Mouse (Mus musculus) embryo, embryonic 11 days (tissue): ENCODE data around the gene Rbfox3.

Source experiments
- DNase-seq: peaks from one replicate; pipeline ENCODE4 v3.0.0-alpha.2; 2015

The Rbfox3 gene

DNA sequence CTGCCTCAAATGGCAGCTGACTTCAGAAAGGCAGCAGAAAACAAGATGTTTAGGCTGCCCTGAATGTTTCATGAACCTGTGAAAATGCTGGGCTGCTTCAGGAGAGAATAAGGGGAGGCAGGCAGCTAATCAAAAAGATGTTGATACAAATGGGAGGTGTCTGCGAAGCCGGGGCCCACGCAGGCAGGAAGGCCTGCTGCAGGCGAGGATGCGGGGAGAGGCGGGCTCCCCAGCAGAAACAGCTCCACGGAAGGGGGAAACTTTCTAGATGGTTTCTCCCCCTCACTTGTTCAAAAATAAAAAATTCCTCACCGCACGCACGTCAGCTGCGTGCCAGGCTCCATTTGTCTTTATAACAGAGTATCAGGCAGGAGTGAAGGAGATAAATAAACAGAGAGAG, 5.7 kb downstream of the Rbfox3 start:
- DNase-seq = no peak

DNA sequence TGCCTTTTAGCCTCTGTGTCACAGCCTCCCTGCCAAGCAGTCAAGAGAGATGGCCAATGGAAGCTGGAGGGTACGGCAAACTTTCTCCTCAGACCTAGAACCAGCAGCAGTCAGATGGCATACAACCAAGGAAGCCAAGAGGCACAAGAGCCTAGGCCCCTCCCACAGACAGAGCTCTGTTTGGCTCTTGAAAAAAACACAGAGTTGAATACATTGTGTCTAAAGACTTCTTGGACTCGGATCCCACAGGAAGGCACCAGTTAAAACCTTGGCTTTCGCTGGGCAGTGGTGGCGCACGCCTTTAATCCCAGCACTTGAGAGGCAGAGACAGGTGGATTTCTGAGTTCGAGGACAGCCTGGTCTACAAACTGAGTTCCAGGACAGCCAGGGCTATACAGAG, 7.1 kb downstream of the Rbfox3 start:
- no peak for DNase-seq

DNA sequence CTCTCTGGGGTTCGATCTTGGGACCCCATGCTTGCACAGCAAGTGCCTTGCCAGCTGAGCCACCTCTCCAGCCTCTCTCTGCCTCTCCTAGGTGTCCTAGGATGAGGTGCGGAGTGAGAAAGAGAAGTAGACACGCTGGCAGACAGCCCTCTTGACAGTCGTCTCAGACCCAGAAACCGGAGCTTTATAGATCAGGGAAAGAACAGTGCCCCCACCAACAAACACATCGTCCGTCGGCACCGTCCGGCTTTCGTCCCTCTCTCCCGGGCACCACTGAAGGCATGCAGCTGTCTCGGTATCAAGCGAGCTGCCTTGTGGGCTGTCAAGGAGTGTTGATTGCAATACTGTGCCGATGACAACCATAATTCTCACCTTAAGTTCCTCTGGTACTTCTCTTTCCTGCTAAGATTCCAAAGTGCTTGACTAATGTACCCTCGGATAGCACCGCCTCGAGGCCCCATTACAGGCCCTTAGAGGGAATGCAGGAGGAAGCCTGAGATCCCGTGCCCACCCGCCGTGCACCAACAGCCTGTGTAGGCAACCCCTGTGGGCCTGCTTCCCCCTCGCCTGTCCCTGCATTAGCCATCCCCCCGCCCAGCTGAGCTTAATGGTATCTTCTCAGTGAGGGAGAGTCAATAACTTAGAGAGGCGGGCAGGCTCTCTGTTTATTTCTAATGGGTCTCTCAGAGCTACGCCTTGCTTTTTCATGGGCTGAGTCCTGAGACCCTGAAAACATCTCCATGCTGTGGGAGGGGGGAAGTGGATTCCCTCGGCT, 11.4 kb downstream of the Rbfox3 start:
- peak; percentile 49 for DNase-seq

- DNase-seq = no peak
These were observed 12.8 kb downstream of the Rbfox3 start for GRCm38 (mm10) chr11:118898643-118899042.

- no peak for DNase-seq
These were observed 13.2 kb downstream of the Rbfox3 start for GRCm38 (mm10) chr11:118898156-118898555.

GRCm38 (mm10) chr11:118897114-118897841, 14.1 kb downstream of the Rbfox3 start:
- DNase-seq = no peak

DNA sequence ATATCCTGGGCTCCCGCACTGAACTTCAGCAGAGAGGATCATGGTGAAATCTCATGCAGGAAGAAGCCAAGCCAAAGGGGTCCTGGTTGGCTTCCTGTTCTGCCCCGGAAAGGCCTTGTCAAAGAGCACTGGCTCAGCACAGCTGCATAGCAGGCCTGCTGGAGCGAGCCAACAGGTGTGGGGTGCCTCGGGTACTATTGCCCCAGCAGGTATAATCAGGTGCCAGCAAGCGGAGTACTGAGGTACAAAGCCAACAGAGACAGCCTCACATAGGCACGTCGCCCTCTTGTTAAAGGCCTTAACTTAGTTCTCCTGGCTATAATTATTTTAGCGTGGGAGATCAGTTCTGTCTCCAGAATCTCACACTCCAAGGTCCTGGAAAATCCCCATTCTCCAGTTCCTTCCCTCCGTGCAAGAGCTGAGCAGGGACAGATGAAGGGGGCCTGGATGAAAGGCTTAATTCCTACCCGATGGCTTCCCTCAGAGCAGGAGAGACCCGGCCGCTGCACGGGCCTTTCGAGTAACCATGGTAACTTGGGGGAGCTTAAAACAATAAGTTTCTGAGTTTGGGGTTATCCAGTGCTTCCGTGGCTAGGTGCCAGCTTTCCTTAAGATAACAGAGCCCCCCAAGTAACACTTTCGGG, 15.2 kb downstream of the Rbfox3 start:
- DNase-seq = no peak

DNA sequence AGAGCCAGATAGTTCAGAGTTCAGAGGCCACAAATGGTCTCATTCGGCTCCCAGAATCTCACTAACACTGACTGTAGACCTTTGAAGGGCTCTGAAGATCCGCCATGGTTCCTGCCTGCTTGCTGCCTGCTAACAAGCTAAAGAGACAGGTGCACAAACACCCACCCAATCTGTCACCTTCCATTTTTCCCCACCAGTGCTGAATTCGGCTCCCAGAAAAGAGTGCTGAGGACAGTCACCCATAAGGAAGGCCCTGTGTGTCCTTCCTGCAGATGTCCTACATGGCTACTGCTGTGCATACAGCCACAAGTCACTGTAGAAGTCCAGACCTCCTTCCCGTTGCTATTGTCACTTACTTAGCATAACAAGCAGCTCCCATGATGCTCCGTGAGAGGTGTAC, 16.6 kb downstream of the Rbfox3 start:
- no peak for DNase-seq

- DNase-seq = no peak
These were observed 17.2 kb downstream of the Rbfox3 start for GRCm38 (mm10) chr11:118894196-118894595.

GRCm38 (mm10) chr11:118892876-118893275, 18.5 kb downstream of the Rbfox3 start:
- no peak for DNase-seq

GRCm38 (mm10) chr11:118891516-118891915, 19.9 kb downstream of the Rbfox3 start:
- DNase-seq = no peak

DNA sequence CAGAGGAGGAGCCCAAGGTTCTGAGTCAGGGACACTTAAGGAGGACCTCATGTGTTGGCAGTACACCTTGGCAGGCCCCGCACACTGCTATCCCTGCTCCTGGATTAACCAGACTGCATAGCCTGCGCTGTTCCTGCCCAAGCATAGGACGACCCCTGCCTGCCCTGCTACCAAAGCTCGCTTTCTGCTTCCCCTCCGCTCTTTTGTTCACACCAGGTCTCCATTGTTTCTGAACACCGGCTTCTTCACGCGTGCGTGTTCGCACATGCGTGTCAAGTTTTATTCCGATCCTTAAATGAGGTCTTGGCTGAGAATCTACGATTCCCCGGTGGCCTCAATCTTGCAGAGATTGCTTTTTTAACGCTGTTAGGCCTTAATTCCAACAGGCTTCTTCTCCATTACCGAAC, 20.4 kb downstream of the Rbfox3 start:
- no peak for DNase-seq

DNA sequence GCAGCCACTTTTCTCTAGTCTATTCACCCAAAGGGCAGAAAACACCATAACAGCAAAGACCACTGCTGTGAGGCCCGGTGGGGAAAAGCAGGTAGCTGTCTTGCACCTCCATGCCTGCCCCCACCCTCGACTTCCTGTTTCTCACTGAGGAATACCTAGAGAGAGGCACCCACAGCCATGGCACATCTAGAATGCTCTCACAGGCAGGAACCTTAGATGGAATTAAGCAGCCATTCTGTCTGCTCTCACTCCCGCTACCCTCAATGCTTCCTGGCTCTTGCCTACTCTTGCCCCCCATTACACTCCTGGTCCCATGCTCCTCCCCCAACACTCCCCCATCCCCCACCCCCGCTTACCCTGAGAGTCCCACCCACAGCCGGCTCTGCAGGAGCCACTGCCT, 20.9 kb downstream of the Rbfox3 start:
- no peak for DNase-seq

- DNase-seq = no peak
These were observed 21.9 kb downstream of the Rbfox3 start for GRCm38 (mm10) chr11:118889500-118889899.

GRCm38 (mm10) chr11:118888426-118888825, 23.0 kb downstream of the Rbfox3 start:
- no peak for DNase-seq

GRCm38 (mm10) chr11:118887206-118887605, 24.2 kb downstream of the Rbfox3 start:
- no peak for DNase-seq

DNA sequence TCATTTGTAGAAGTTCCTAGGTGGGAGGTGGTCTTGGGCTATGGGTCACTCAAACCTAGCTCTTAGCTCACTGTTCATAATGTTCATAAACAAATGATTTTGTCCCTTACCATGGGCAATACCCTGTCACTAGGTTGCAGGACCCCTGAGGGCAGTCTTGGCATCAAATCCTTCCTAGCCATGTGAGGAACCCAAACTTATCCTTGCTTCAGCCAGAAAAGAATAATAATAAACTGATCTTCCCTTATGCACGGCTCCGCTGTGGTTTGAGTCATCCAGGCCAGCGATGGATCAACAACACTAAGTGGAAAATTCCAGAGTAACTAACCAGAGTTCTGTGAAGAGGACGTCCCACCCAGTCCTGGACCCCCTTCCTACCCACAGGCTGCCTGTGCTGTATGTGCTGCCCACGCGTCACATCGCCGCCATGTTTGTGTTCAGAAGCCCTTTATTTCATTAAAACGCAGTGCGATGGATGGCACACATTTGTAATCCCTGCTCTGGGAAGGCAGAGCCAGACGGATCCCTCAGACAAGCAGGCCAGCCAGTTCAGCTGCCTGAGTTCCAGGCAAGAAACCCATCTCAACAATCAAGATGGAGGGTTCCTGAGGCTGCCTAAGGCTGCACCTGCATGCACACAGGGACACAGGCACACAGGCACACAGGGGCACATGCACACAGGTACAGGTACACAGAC, 25.0 kb downstream of the Rbfox3 start:
- no peak for DNase-seq

- DNase-seq = no peak
These were observed 25.8 kb downstream of the Rbfox3 start for GRCm38 (mm10) chr11:118885604-118886003.

DNA sequence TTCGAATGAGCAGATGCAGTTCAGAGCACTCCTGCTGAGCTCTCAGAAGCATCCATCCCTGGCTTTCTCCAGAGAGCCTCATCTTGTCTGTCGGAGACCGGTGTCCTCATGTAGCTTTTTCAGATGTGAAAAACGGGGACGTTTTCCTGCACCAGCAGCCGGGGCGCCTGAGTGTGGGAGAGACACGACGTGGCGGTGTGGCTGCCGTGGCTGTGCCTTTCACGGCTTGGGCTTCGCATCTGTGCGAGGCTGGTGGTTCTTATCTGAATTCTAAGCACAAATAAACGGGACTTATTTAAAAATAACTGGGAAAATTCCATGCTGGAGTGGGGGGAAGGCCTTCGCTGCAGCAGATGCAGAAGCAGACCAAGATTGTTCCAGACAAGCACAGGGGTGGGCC, 26.3 kb downstream of the Rbfox3 start:
- DNase-seq = no peak

GRCm38 (mm10) chr11:118883143-118883542, 28.3 kb downstream of the Rbfox3 start:
- no peak for DNase-seq

DNA sequence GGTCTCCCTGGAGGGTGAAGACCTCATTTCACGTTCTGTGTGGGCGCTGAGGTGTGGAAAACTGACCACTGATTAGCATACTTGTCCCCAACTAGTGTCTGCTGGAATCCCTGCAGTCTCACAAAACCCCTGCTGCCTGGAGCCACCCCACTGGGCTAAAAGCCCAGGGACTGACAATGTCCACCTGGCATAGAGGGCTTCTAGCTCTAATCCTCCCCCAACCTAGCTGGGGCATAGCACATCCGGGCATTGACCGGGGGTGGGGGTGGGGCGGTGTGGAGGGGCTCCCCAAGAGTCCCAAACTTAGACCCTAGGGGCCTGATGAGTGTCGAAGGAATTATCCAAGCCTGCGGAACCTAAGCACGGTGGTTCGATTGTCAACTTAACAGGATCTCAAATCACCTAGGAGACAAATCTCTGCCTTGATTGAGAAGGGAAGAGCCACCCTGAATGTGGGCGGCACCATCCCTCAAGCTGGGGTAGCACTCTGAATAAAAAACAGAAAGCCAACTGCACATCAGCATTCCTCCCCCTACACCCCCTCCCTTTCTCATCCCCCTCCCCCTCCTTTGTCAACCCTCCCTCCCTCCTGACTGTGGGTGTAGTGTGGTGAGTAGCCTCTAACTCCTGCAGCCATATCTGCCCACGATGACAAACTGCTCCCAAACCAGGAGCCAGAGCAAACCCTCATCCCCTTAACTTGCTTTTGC, 29.5 kb downstream of the Rbfox3 start:
- no peak for DNase-seq

GRCm38 (mm10) chr11:118879466-118880150, 31.8 kb downstream of the Rbfox3 start:
- no peak for DNase-seq
